Mouse (Mus musculus) layer of hippocampus, adult 2 months (tissue): ENCODE results near the gene Qrfp. TPM values are rescaled to one million over a fixed set of nuclear protein-coding genes. Genes with fewer than 3 reads are reported as not detected.

Experiments
- DNase-seq, 2 experiments: peaks; one replicate each; pipeline ENCODE4 v3.0.0; 2022; ENCODE audit warnings: low spot score in 2 of 2
- H3K27ac ChIP-seq: fragments of 200-600 bp; 2 replicates; pipeline ENCODE4 v1.8.1; 2022
- H3K4me3 ChIP-seq: fragments of 200-600 bp; 2 replicates; pipeline ENCODE4 v1.8.1; 2022; ENCODE audit warnings: mild to moderate bottlenecking
- CTCF ChIP-seq: fragments of 200-600 bp; conservative IDR thresholded peaks from 2 replicates; pipeline ENCODE4 v1.8.1; 2022; ENCODE audit warnings: antibody characterized with exemption, mild to moderate bottlenecking, moderate library complexity
- total RNA-seq, 2 experiments: library from RNA; stranded (reverse); gene quantifications; 2 replicates each; pipeline ENCODE4 v1.2.3; 2021

Gene Qrfp
- total RNA-seq, 2 experiments from 2014 or later = not detected

GRCm38 (mm10) chr2:31760486-31760885 lies 49.9 kb downstream of the Qrfp start:
- H3K4me3 ChIP-seq = peak overlapping the region; percentile 65
- H3K27ac ChIP-seq = peak overlapping the region; percentile 92
- no peak for TF ChIP-seq CTCF
- DNase-seq = no peak

GRCm38 (mm10) chr2:31759751-31760460 lies 50.5 kb downstream of the Qrfp start:
- Histone ChIP-seq H3K4me3 (peak overlapping the region; percentile 65), H3K27ac (peak overlapping the region; percentile 92)
- TF ChIP-seq CTCF = no peak
- peak in 1 of 2 experiments; percentile 51 for DNase-seq

GRCm38 (mm10) chr2:31758966-31759365 lies 51.4 kb downstream of the Qrfp start:
- no peak for TF ChIP-seq CTCF
- no peak for DNase-seq
- Histone ChIP-seq H3K27ac (peak overlapping the region; percentile 92; the same call in 1 of the 2 replicates), H3K4me3 (peak overlapping the region; percentile 65; the same call in 1 of the 2 replicates)

- Histone ChIP-seq H3K27ac (peak overlapping the region; percentile 46), H3K4me3 (no peak overlapping the region)
- no peak for DNase-seq
- TF ChIP-seq CTCF = no peak
Measured at GRCm38 (mm10) chr2:31757472-31757871, 52.9 kb downstream of the Qrfp start.

Other genes with a start within 250 kb of the Qrfp start
- 10 to 100 TPM; 41.3 to 42.1 TPM for gene Fubp3, start 237.9 kb downstream of the Qrfp start, total RNA-seq
- gene Prdm12, start 170.5 kb downstream of the Qrfp start, total RNA-seq = under 1 TPM in 1 of 2 experiments, not detected in 1; 0.15 TPM
- gene Exosc2, start 139.9 kb downstream of the Qrfp start, total RNA-seq = 10 to 100 TPM; 23.2 to 25.2 TPM
- gene Abl1, start 122.2 kb downstream of the Qrfp start, total RNA-seq = 10 to 100 TPM; 44.1 to 44.7 TPM
- 100 to 1,000 TPM; 108 to 110 TPM for gene Fibcd1, start 35.4 kb upstream of the Qrfp start, total RNA-seq
- gene Lamc3, start 76.7 kb upstream of the Qrfp start, total RNA-seq = 1 to 10 TPM; 6.3 to 7.8 TPM
- gene Aif1l, start 139.6 kb upstream of the Qrfp start, total RNA-seq = 1 to 10 TPM; 6.0 to 7.4 TPM
- gene Nup214, start 163.9 kb upstream of the Qrfp start, total RNA-seq = 10 to 100 TPM; 67.0 to 69.3 TPM